Mouse (Mus musculus) limb, embryonic 10.5 days (tissue): ENCODE data around the gene Scgb2b17. TPM values are rescaled to one million over a fixed set of nuclear protein-coding genes. Genes with fewer than 3 reads are reported as not detected.
"Not testable (repeated sequence)": the region's sequence is repeated elsewhere in the genome, so short reads cannot be mapped to it uniquely, and the experiment has no call there.

Experiments used
- DNase-seq: peaks from one replicate; pipeline ENCODE4 v3.0.0-alpha.2; 2017; ENCODE audit warnings: low spot score
- H3K27ac ChIP-seq: fragments of 300-500 bp; sonication (generic); 2 replicates; pipeline ENCODE4 v1.5.1; 2016; ENCODE audit warnings: mild to moderate bottlenecking
- H3K27me3 ChIP-seq: fragments of 300-500 bp; sonication (generic); 2 replicates; pipeline ENCODE4 v1.6.1; 2016; ENCODE audit warnings: low read depth, mild to moderate bottlenecking; ENCODE audit not compliant: poor library complexity, severe bottlenecking
- H3K36me3 ChIP-seq: fragments of 300-500 bp; sonication (generic); 2 replicates; pipeline ENCODE4 v1.6.1; 2016; ENCODE audit warnings: mild to moderate bottlenecking, moderate library complexity
- H3K4me1 ChIP-seq: fragments of 300-500 bp; sonication (generic); 2 replicates; pipeline ENCODE4 v1.6.1; 2016
- H3K4me3 ChIP-seq: fragments of 300-500 bp; sonication (generic); 2 replicates; pipeline ENCODE4 v1.5.1; 2016; ENCODE audit warnings: mild to moderate bottlenecking, moderate library complexity
- H3K9me3 ChIP-seq: fragments of 300-500 bp; sonication (generic); replicated peaks from 2 replicates; pipeline ENCODE4 v1.6.1; 2016; ENCODE audit warnings: mild to moderate bottlenecking
- polyA plus RNA-seq: library from polyadenylated mRNA; unstranded; fragments of >200 nt; fragmentation: Nextera tagmentation; extraction: Ambion mirVana; gene quantifications from 2 replicates; pipeline ENCODE4 v1.2.1, GENCODE M21; 2016

The Scgb2b17 gene
- not detected in 2 replicates for polyA plus RNA-seq

GRCm38 (mm10) chr7:33056461-33056860 is at the start of gene Scgb2b17:
Gene Scgb2b17 (minus strand): TSS chr7:33056561.
- not testable (repeated sequence) for H3K36me3 ChIP-seq, H3K27me3 ChIP-seq, DNase-seq, H3K4me3 ChIP-seq, H3K27ac ChIP-seq, H3K9me3 ChIP-seq, H3K4me1 ChIP-seq

GRCm38 (mm10) chr7:33063149-33063548 is 6.8 kb upstream of the Scgb2b17 start, which contains the start of gene Scgb1b17:
Gene Scgb1b17 (plus strand): TSS chr7:33063449.
- H3K4me1 ChIP-seq, H3K9me3 ChIP-seq, H3K36me3 ChIP-seq, H3K27me3 ChIP-seq, H3K4me3 ChIP-seq, DNase-seq, H3K27ac ChIP-seq: not testable (repeated sequence)

Other genes starting within 250 kb of the Scgb2b17 start
- not detected in 2 replicates for gene Scgb2b15, start 226.9 kb downstream of the Scgb2b17 start, polyA plus RNA-seq
- not detected in 2 replicates for gene Scgb1b15, start 220.0 kb downstream of the Scgb2b17 start, polyA plus RNA-seq
- gene Scgb1b17, start 6.9 kb upstream of the Scgb2b17 start, polyA plus RNA-seq: not detected in 2 replicates
- gene Scgb2b18, start 117.3 kb upstream of the Scgb2b17 start, polyA plus RNA-seq: not detected in 2 replicates
- gene Scgb1b18, start 129.0 kb upstream of the Scgb2b17 start, polyA plus RNA-seq: not detected in 2 replicates
- gene Scgb2b19, start 223.8 kb upstream of the Scgb2b17 start, polyA plus RNA-seq: not detected in 2 replicates
- not detected in 2 replicates for gene Scgb1b19, start 230.7 kb upstream of the Scgb2b17 start, polyA plus RNA-seq